Mouse (Mus musculus): ENCODE data around the gene Ifitm6.
"Not testable (repeated sequence)": the region's sequence is repeated elsewhere in the genome, so short reads cannot be mapped to it uniquely, and the experiment has no call there.

Gene Ifitm6

GRCm38 (mm10) chr7:140971479-140972171 lies 46.1 kb downstream of the Ifitm6 start:
- DNase-seq (ENCODE audit: extremely low spot score, low read depth, low spot score): no peak

- no peak for DNase-seq (ENCODE audit: extremely low spot score, low read depth, low spot score)
These were observed 46.8 kb downstream of the Ifitm6 start for GRCm38 (mm10) chr7:140970931-140971330.

DNA sequence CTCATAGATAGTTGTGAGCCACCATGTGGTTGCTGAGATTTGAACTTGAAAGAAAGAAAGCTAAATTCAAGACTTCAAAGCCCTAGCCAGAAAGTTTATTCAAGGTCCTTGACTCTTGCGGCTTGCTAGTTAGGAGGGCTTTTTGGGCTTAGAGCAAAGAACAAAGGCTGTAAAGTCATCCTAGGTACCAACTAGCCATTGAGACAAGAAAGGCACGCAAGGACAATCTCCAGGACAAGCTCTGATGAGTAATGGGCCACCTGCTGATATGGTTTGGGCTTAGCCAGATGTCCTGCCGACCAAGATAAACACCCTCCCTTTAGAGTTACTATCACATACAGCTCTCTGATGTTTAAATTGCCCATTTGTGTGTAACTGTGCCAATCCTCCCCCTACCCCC lies 49.0 kb downstream of the Ifitm6 start:
- not testable (repeated sequence) for DNase-seq (ENCODE audit: extremely low spot score, low read depth, low spot score)

DNA sequence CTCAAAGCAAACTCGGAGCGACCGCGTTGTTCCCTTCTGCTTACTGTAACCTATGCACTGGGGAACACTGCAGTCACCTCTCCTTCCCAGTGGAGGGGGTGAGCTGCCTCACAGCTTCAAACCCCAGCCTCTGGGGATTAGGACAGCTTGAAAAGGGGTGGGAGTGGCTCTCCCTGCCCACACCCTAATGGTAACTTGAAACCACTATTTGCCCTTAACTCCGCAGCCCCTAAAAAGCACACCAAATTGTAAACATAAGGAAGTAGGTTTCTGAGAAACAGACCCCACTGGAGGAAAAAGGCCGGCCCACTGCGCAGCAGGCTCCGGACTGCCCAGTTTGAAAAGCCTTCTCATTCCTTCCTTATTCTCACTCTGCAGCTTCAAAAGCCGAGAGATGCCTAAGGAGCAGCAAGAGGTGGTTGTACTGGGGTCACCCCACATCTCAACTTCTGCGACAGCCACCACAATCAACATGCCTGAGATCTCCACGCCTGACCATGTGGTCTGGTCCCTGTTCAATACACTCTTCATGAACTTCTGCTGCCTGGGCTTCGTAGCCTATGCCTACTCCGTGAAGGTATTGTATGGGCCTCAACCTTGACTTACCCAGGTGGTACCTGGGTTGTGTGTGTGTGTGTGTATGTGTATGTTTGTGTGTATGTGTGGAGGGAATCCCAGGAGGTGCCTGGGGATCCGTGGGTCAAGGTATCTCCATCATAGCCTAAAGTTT lies 49.7 kb downstream of the Ifitm6 start:
- DNase-seq (ENCODE audit: extremely low spot score, low read depth, low spot score): no peak

DNA sequence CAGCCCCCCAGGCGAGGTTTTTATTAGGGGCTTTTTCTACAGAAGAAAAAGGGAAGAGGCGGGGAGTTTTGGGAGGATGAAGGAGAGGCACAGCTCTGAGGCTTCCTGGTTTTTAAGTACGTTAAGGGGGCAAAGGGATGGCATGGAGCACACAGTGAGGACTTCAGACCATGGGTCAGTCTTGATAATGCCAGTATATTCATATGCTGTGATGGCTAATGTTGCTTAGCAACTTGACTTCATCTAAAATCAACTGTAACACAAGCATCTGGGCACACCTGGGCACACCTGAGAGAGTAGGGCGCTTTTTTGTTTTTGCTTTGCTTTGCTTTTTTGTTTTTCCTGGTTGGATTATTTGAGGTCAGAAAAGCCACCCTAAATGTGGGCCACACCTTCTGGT lies 50.8 kb downstream of the Ifitm6 start, which contains the start of gene Ifitm1:
Ifitm1 (plus strand) TSS at position 301 of the 400 bp plus-strand sequence.
- no peak for DNase-seq (ENCODE audit: extremely low spot score, low read depth, low spot score)
